8 mouse cellular contexts compared by ENCODE assay signal in the genomic region with DNA sequence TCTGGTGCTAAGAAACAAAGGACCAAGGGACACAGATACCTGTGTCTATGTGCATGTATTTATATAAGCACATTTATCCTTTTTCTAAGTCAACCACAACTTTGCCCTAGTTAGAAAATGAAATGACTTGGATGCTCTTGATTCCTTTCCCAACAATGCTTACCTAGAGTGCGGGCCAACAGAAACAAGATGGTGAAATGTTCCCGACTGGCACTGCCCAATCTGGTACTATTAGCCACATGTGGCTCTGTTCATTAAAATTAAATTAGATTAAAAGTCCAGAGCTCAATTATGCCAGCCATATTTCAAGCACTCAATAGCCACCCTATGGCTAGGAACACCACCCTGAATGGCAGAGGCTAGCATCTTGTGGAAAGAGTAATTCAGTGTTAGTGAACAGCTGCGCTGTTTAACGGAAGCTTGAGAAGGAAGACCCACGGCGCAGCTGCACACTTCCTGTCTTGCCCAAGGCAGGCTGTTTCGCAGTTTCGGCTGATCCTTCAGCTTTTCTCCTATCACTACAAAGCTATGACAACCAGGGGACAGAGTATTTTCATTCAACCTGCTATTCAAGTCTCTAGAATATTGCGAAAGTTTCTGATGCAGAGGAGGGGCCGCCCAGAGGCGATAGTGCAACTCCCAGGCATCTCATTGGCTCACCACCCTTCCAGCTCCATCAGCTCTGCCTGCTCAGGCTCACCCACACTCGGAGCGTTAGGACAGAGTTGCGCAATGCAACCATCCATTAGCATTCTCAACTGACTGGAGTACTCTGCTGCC. TPM values are rescaled to one million over a fixed set of nuclear protein-coding genes. Genes with fewer than 3 reads are reported as not detected.
A peak's percentile ranks its signal among the peaks of the same experiment; 100 is the strongest.
DNase-seq lines count a peak whose midpoint lies in the region; ATAC-seq and TF ChIP-seq lines count a peak whose summit lies in the region.

No protein-coding gene starts in this region.

- no peaks in the 10 kb centered on the region for H3K9me3 ChIP-seq in midbrain, embryonic 14.5 days (ENCODE audit: control insufficient read depth, low read length)

- WGBS in large intestine, adult 2 months: 26% methylated on average over 14 of the region's 14 CpGs
- WGBS in midbrain, embryonic 14.5 days: 81% methylated on average over 14 of the region's 14 CpGs

- H3ac ChIP-seq in myocyte (ENCODE audit: control insufficient read depth, insufficient read length): no peak overlapping the region

- no peak for TF ChIP-seq POLR2A in myocyte (IDR thresholded peaks at IDR 0.05; ENCODE audit: insufficient read length, low read depth)

- H3K9ac ChIP-seq in midbrain, embryonic 14.5 days (replicated peaks; ENCODE audit: low read length): no peak overlapping the region

- H3K27me3 ChIP-seq in myocyte (ENCODE audit: control insufficient read depth, insufficient read depth, insufficient read length): no peaks in the 10 kb centered on the region
- H3K27me3 ChIP-seq in midbrain, embryonic 14.5 days (ENCODE audit: control insufficient read depth, insufficient read depth, low read length): no peaks in the 10 kb centered on the region

- H3K4me3 ChIP-seq in myocyte: no peak overlapping the region
- no peak overlapping the region for H3K4me3 ChIP-seq in midbrain, embryonic 14.5 days (replicated peaks; ENCODE audit: low read depth, low read length)

- H3K36me3 ChIP-seq in myocyte (ENCODE audit: control insufficient read depth, insufficient read depth): no peaks in the 10 kb centered on the region
- no peaks in the 10 kb centered on the region for H3K36me3 ChIP-seq in midbrain, embryonic 14.5 days (ENCODE audit: control insufficient read depth, insufficient read depth, low read length)

- H3K79me2 ChIP-seq in myocyte (ENCODE audit: control insufficient read depth, insufficient read depth): no peaks in the 10 kb centered on the region

- no peak overlapping the region for H3K27ac ChIP-seq in midbrain, embryonic 14.5 days (replicated peaks; ENCODE audit: low read depth, low read length)

- no peak overlapping the region for H3K4me2 ChIP-seq in myocyte (ENCODE audit: low read depth)
- H3K4me2 ChIP-seq in midbrain, embryonic 14.5 days (ENCODE audit: low read length): no peak overlapping the region

- no peak for ATAC-seq in midbrain, embryonic 14.5 days (ENCODE audit: low FRiP score, low TSS enrichment)

- DNase-seq in ovary, adult 18-20 months (ENCODE audit: low spot score): peak; percentile 45
- no peak for DNase-seq in ovary, postnatal 10 days (ENCODE audit: low spot score)
- peak; percentile 15 to 28 for DNase-seq in gastrocnemius, adult 8-10 months (ENCODE audit: low spot score in 2 of 2)
- DNase-seq in large intestine, adult 2 months (ENCODE audit: low read depth, low spot score): peak; percentile 27
- peak; percentile 67 for DNase-seq in yolk sac, embryonic 10.5 days (ENCODE audit: low spot score)
- no peak for DNase-seq in midbrain, embryonic 14.5 days
- no peak for DNase-seq in left cerebral cortex, adult 11 months (ENCODE audit: low spot score)

- no peaks in the 10 kb centered on the region for H3K4me1 ChIP-seq in midbrain, embryonic 14.5 days (ENCODE audit: control insufficient read depth, insufficient read depth, low read length)

TF ChIP-seq in myocyte, 11 proteins besides CTCF, POLR2A, EP300 and RAD21:
- TF ChIP-seq CEBPB (IDR thresholded peaks at IDR 0.05; ENCODE audit: insufficient read depth, poor library complexity, severe bottlenecking) (peak; percentile 71), TCF12 (IDR thresholded peaks at IDR 0.05; ENCODE audit: insufficient read depth, poor library complexity, severe bottlenecking) (no peak)

RNA-seq across cellular contexts. Expression of a gene that starts 34.9 kb away (rescaled TPM):
- total RNA-seq in gastrocnemius, adult 8-10 months (2022): 1 to 10 TPM; 2.5 to 5.5 (median 3.1) TPM
- polyA plus RNA-seq in large intestine, adult 2 months (2012; rRNA removed): 3.2 and 3.8 TPM in 2 replicates
- 2.8 TPM for polyA plus RNA-seq in myocyte (2012; fragmentation: generic; extraction: Trizol)
- polyA plus RNA-seq in midbrain, embryonic 14.5 days (2014; fragmentation: Nextera tagmentation; extraction: Ambion mirVana): 0.78 and 2.9 TPM in 2 replicates

Comparison
In these comparisons a context has a peak if more than half of its experiments do, and no peak if none do; other contexts are left out.
1. DNase-seq: peak in ovary, adult 18-20 months (single experiment), gastrocnemius, adult 8-10 months (2 of 2), large intestine, adult 2 months (single experiment) and yolk sac, embryonic 10.5 days (single experiment); none in ovary, postnatal 10 days (single experiment), midbrain, embryonic 14.5 days (single experiment) and left cerebral cortex, adult 11 months (single experiment).